Mouse (Mus musculus): ENCODE results near the gene Clec16a. TPM values are rescaled to one million over a fixed set of nuclear protein-coding genes. Genes with fewer than 3 reads are reported as not detected.
A peak's percentile ranks its signal among the peaks of the same experiment; 100 is the strongest.

Gene Clec16a
- polyA plus RNA-seq, 1 experiment from 2014 or later: 34.7 TPM

DNA sequence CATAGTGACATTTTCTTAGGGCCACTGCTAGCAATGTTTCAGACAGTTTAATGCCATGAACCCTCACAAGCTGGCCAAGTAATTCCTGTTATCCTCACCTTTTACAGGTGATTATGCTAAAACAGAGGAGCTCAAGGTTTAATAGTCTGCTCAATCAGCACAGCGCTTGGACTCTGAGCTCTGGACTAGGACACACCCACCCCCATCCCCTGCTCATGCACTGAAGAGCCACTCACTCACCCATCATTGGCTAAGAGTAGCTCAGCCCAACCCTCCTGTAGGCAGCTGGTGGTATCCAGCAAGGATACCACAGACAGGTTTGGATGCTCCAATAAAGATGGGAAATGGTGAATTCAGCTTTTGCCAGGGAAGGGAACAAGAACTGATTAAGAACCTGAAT, 111.8 kb downstream of the Clec16a start:
- H3K4me2 ChIP-seq: no peak overlapping the region
- 58% methylated on average over 1 of the region's 1 CpGs for WGBS
- no peak overlapping the region for H3K4me3 ChIP-seq (replicated peaks)
- peaks cover 28% of the 10 kb centered on the region for H3K4me1 ChIP-seq
- H3K27me3 ChIP-seq: no peaks in the 10 kb centered on the region
- ATAC-seq (replicated peaks; ENCODE audit: low FRiP score): peak; percentile 81; the same call in 1 of the 2 replicates
- no peaks in the 10 kb centered on the region for H3K36me3 ChIP-seq
- no peak overlapping the region for H3K9ac ChIP-seq
- H3K27ac ChIP-seq: peak overlapping the region; percentile 66
- no peaks in the 10 kb centered on the region for H3K9me3 ChIP-seq (replicated peaks)

DNA sequence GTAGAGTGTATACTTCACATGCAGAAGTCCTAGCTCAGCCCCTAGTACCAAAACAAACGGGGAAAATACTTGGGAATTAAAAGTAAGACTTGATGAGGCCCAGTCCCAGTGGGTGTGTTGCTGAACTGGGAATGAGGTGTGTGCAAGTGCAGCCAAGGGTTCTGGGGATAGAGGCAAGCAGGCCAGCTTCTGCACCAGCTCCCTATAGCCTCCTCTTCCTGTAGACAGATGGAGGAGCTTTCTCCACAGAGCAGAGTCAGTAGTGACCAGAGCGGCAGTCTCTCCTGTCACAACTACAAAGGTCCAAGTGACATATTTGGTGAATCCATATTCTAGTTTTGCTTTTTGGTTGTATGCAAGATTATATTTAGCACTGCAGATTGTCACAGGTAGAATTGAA, 114.1 kb downstream of the Clec16a start:
- Histone ChIP-seq H3K27me3 (no peaks in the 10 kb centered on the region), H3K9me3 (replicated peaks) (no peaks in the 10 kb centered on the region), H3K4me3 (replicated peaks) (no peak overlapping the region), H3K4me1 (peaks cover 28% of the 10 kb centered on the region), H3K36me3 (no peaks in the 10 kb centered on the region), H3K4me2 (no peak overlapping the region), H3K27ac (no peak overlapping the region), H3K9ac (no peak overlapping the region)
- no peak for ATAC-seq (replicated peaks; ENCODE audit: low FRiP score)
- WGBS: 85% methylated on average over 2 of the region's 2 CpGs

DNA sequence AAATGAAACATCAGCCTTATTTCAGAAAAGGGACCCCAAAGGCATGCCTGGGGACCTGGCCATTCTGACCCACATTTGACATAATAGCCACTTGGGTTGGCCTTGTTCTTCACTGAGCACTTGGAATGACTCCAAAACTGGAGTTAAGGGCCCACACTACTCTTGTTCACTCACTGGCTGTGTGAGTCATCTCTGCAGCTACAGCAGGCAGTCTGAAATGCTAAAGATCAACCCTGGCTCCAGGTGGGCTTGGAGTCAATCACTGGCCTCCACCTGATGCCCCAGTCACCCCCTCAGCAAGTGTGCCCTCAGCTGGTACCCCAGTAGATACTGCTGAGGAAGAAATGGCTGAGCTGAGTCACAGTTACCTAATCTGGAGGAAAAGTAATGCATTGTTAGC, 115.4 kb downstream of the Clec16a start:
- peaks cover 36% of the 10 kb centered on the region for H3K4me1 ChIP-seq
- H3K27me3 ChIP-seq: no peaks in the 10 kb centered on the region
- H3K4me2 ChIP-seq: no peak overlapping the region

DNA sequence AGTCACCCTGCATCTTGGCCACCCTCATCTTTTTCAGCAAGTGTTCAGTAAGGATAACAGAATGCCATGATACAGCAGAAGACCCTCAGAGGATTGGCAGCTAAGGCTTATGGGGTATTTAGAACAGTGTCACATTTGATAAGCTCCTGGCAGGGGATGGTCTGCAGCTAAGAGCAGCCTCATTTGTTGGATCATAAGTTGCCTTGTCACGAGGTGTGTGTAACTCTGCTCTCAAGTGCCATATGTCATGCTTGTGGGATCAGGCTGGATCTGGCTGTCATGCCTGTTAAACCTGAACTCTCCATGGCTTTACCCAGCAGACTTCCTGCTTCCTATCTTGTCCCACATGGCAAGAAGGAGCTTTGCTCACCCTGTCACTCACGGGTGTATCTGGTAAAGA, 116.2 kb downstream of the Clec16a start:
- H3K4me1 ChIP-seq: peaks cover 32% of the 10 kb centered on the region
- 71% methylated on average over 2 of the region's 2 CpGs for WGBS
- no peak for ATAC-seq (replicated peaks; ENCODE audit: low FRiP score)
- no peak overlapping the region for H3K27ac ChIP-seq
- no peak overlapping the region for H3K4me2 ChIP-seq
- no peak overlapping the region for H3K9ac ChIP-seq
- H3K36me3 ChIP-seq: no peaks in the 10 kb centered on the region
- no peaks in the 10 kb centered on the region for H3K9me3 ChIP-seq (replicated peaks)
- no peaks in the 10 kb centered on the region for H3K27me3 ChIP-seq
- no peak overlapping the region for H3K4me3 ChIP-seq (replicated peaks)

More for the DNA sequence above, 115.4 kb downstream of the Clec16a start:
- ATAC-seq (replicated peaks; ENCODE audit: low FRiP score): no peak
- Histone ChIP-seq H3K36me3 (no peaks in the 10 kb centered on the region), H3K9ac (no peak overlapping the region), H3K4me3 (replicated peaks) (no peak overlapping the region), H3K27ac (peak overlapping the region; percentile 45; the same call in 1 of the 2 replicates), H3K9me3 (replicated peaks) (no peaks in the 10 kb centered on the region)

DNA sequence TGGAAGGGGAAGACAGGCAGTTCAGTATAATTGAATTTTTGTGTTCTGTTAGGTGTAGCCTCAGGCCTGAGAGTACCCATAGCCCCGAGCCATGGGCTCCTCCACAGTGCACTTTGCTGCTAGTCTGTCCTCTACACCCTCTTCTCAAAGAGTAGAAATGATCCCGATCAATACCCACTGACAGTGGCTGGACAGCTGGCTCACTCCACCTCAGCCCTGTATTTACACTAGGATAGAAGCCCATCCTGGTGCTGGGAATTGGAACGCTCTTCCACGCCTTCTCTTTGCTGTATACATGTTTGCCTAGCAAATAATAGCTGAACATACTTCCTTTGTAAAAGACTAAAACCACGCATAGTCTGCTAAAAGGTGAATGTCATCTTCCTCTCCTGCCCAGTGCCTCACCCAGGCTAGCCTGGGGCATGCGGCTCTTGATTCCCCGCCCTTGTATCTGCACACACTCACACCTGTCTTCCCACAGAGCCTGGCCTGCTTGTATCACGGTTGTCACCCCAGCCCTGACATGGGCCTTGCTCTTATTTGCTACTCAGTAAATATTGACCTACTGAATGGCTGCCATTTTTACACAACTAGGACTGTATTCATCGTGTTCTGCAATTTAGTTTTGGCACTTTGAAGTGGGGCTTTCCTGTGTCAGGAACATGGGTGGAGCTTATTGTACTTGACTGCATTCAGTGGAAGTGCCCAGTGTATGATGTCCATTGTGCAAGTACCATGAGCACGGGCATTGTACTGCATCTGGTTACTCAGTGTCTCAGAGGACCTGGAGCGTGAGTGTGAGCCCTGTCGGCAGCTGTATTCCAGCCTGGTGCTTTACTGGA, 119.0 kb downstream of the Clec16a start:
- no peaks in the 10 kb centered on the region for H3K27me3 ChIP-seq
- peaks cover 23% of the 10 kb centered on the region for H3K4me1 ChIP-seq
- H3K4me3 ChIP-seq (replicated peaks): no peak overlapping the region
- 80% methylated on average over 12 of the region's 12 CpGs for WGBS
- H3K9me3 ChIP-seq (replicated peaks): no peaks in the 10 kb centered on the region
- no peak for ATAC-seq (replicated peaks; ENCODE audit: low FRiP score)
- H3K4me2 ChIP-seq: no peak overlapping the region
- H3K36me3 ChIP-seq: no peaks in the 10 kb centered on the region
- no peak overlapping the region for H3K9ac ChIP-seq
- no peak overlapping the region for H3K27ac ChIP-seq

DNA sequence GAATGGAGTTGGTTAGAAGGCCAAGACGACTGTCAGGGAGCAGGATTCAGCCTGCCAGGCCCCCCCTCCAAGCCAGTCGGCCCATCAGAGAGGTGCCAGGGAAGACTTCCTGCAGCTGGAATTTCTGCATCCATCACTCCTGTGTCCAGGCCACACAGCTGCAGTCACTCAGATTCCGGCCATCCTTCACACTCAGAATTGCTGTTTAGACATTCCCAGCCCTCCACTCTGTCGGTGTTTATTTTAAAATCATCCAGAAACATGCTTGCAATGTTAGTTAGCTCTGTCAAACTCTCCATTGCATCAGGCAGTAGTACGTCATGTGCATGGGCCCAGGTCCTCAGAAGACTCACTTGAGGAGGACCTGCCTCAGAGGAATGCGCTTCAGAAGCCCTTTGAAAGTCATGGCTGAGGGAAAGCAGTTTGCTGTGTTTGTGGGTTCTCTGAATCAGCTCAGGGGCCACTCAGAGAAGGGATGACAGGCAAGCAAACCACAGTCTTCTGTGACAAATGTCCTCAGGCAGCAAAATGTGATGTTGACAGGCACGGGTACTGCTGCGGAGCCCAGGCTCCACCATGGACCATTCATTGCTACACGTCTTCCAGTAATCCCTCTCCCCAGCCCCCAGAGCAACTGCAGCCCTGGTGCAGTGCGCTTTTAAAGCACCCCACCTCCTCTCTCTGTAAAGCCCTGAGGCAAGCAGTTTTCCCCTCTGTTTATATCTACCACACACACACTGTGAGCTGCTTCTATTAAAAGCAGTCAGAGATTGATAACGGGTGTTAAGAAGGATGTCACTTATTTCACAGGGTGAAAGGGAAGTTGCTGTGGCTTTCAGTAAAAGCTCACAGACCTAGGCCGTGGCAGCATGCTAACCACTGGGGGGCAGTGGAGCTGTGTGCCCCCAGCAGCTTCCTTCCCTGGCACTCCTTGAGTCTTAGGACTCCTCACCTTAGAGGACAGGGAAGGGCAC, 120.1 kb downstream of the Clec16a start:
- Histone ChIP-seq H3K4me1 (peaks cover 29% of the 10 kb centered on the region), H3K27me3 (no peaks in the 10 kb centered on the region), H3K9me3 (replicated peaks) (no peaks in the 10 kb centered on the region), H3K27ac (no peak overlapping the region), H3K4me2 (no peak overlapping the region), H3K9ac (no peak overlapping the region), H3K36me3 (no peaks in the 10 kb centered on the region), H3K4me3 (replicated peaks) (no peak overlapping the region)
- ATAC-seq (replicated peaks; ENCODE audit: low FRiP score): no peak
- WGBS: 49% methylated on average over 12 of the region's 12 CpGs

DNA sequence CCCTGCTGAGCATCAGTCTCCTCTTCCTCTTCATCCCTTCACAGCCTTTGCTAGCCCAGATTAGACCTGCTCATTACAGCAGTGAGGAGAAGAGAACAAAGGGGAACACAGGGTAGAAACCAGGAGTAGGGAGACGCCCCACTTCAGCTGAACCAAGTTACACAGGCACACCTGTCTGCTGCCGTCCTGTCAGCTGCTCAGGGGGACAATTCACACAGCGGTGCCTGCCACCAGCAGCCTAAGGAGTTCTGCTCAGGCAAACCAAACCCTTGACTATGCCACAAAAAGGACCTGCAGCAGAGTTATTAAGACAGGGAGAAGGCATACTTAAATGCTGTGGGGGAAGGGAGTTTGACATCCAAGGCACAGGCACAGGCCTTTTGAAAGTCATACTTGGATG, 121.6 kb downstream of the Clec16a start:
- no peak for ATAC-seq (replicated peaks; ENCODE audit: low FRiP score)
- Histone ChIP-seq H3K4me2 (no peak overlapping the region), H3K27ac (no peak overlapping the region), H3K4me1 (peaks cover 22% of the 10 kb centered on the region), H3K4me3 (replicated peaks) (no peak overlapping the region), H3K36me3 (no peaks in the 10 kb centered on the region), H3K27me3 (no peaks in the 10 kb centered on the region), H3K9ac (no peak overlapping the region), H3K9me3 (replicated peaks) (no peaks in the 10 kb centered on the region)
- WGBS: 73% methylated on average over 3 of the region's 3 CpGs

DNA sequence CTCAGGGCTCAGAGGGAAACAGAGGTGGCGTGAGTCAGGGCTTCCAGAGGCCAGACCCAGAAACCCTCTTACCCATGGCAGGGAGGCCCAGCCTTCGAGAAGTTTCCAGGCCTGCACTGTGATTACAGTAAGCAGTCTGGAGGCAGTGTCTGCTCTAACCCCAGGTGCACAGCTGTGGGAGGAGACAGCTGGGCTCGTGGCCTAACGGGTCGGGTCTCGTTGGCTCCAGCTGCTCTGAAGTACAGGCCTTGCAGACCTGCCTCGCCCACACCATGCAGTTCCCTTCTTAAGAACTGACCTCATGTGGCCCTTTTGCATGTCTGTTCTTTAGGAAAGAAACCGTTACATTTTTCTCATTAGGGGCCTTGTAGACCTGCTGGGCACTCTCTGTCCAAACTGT, 123.3 kb downstream of the Clec16a start:
- Histone ChIP-seq H3K27ac (no peak overlapping the region), H3K9me3 (replicated peaks) (no peaks in the 10 kb centered on the region), H3K9ac (no peak overlapping the region), H3K27me3 (no peaks in the 10 kb centered on the region), H3K4me2 (no peak overlapping the region), H3K4me3 (replicated peaks) (no peak overlapping the region), H3K4me1 (peaks cover 25% of the 10 kb centered on the region), H3K36me3 (no peaks in the 10 kb centered on the region)
- 48% methylated on average over 8 of the region's 8 CpGs for WGBS
- no peak for ATAC-seq (replicated peaks; ENCODE audit: low FRiP score)

DNA sequence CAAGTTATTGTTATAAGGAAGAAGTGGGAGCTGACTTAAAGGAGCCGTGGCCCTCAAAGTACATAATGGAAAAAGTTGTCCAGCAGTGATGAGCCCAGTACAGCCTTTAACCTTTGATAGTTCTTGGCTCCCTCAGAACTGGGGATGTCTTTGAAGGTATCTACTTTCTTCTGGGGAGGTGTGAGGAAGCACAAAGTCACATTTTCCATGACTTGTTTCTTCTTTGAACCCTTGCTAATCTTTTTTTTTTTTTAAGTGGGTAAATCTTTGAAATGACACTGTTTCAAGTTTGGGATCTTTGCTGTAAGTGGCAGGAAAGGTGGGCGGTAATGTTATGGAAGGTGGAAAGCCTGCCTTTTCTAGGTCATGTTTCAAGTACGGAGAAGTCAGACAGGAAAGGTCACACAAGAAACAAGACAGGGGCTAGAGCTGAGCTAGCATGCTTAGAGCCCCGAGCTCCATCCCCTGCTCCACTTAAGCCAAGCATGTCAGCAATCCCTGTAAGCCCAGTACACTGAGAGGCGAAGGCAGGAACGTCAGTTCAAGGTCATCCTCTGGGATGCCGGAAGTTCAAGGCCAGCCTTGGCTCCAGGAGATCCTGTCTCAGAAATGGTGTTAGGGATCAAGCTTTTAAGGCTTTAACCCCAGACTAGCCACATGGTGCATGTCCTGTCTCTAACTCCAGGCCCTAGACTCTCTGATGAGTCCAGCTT, 124.0 kb downstream of the Clec16a start:
- Histone ChIP-seq H3K27me3 (no peaks in the 10 kb centered on the region), H3K4me3 (replicated peaks) (no peak overlapping the region), H3K4me2 (no peak overlapping the region), H3K27ac (no peak overlapping the region), H3K36me3 (no peaks in the 10 kb centered on the region), H3K4me1 (peaks cover 25% of the 10 kb centered on the region), H3K9ac (no peak overlapping the region), H3K9me3 (replicated peaks) (no peaks in the 10 kb centered on the region)
- WGBS: 59% methylated on average over 7 of the region's 7 CpGs
- ATAC-seq (replicated peaks; ENCODE audit: low FRiP score): no peak

DNA sequence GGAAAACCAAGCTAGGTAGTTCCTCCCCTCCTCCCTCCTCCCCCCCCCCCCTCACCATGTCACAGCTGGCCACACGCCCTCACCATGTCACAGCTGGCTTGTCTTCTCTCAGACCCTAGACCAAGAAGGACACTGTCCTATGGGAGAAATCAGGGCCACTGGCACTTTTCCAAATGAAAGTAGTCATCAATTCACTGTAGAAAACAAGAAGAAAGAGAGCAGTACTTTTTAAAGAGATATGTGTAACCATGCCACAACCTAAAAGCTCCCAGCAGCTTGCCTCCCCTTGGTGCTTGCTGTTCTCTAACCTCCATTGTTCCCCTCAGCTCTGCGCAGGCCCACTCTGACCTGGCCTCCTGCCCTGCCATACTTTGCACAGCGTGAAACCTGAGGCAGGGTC, 124.8 kb downstream of the Clec16a start:
- no peak overlapping the region for H3K27ac ChIP-seq
- no peaks in the 10 kb centered on the region for H3K36me3 ChIP-seq
- H3K4me1 ChIP-seq: peaks cover 20% of the 10 kb centered on the region
- no peaks in the 10 kb centered on the region for H3K27me3 ChIP-seq
- H3K9me3 ChIP-seq (replicated peaks): no peaks in the 10 kb centered on the region
- H3K4me3 ChIP-seq (replicated peaks): no peak overlapping the region
- 67% methylated on average over 3 of the region's 3 CpGs for WGBS
- ATAC-seq (replicated peaks; ENCODE audit: low FRiP score): no peak
- H3K4me2 ChIP-seq: no peak overlapping the region
- H3K9ac ChIP-seq: no peak overlapping the region

DNA sequence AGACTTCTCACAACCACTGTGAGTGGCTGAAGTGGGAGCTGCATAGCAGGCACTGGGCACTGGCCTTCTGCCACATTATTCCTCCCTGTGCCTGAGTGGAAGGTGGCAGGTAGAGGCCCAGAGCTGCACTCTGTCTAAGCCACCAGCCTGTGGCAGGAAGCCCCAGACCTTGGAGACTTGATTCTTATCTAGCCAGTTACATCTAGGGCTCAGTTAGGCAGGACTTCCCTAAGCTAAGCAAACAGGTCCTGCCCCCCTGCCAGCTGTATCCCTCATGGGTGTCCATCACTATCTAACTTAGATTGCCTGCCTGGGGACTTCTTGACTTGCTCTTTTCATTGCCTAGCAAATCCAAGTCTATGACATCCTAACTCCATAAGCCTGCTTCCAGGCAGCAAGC, 127.4 kb downstream of the Clec16a start:
- no peak for ATAC-seq (replicated peaks; ENCODE audit: low FRiP score)
- H3K36me3 ChIP-seq: no peaks in the 10 kb centered on the region
- H3K4me1 ChIP-seq: peaks cover 21% of the 10 kb centered on the region
- H3K27me3 ChIP-seq: no peaks in the 10 kb centered on the region
- H3K27ac ChIP-seq: no peak overlapping the region
- H3K9ac ChIP-seq: no peak overlapping the region
- H3K4me3 ChIP-seq (replicated peaks): no peak overlapping the region
- no peak overlapping the region for H3K4me2 ChIP-seq
- no peaks in the 10 kb centered on the region for H3K9me3 ChIP-seq (replicated peaks)

DNA sequence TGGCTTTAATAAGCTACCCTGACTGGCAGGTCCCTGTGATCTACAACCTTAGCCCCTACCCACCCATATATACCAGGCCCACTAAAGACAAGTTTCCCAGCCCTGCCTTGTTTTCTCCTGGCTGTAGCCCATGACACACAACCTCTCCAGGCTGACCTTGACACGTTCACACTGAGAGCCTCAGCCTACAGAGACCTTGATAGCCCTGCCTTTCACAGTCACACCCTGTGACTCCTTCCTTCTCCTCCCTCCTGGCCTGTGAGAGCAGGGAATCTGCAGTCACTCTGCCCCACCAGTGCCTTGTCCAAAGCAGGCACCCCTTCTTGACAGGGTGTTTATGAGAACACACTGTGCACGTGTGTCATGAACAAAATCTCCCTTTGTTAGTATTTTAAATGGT, 128.9 kb downstream of the Clec16a start:
- Histone ChIP-seq H3K36me3 (no peaks in the 10 kb centered on the region), H3K4me1 (peaks cover 21% of the 10 kb centered on the region), H3K4me3 (replicated peaks) (no peak overlapping the region), H3K27ac (peak overlapping the region; percentile 5; the same call in 1 of the 2 replicates), H3K9ac (no peak overlapping the region), H3K4me2 (no peak overlapping the region), H3K9me3 (replicated peaks) (no peaks in the 10 kb centered on the region), H3K27me3 (no peaks in the 10 kb centered on the region)
- no peak for ATAC-seq (replicated peaks; ENCODE audit: low FRiP score)
- WGBS: 58% methylated on average over 2 of the region's 2 CpGs

Data from kidney, embryonic 15.5 days (tissue).